8 mouse cellular contexts compared by ENCODE assay signal in genomic region chr9:25309505-25310182, GRCm38 (mm10). TPM values are rescaled to one million over a fixed set of nuclear protein-coding genes. Genes with fewer than 3 reads are reported as not detected.
A peak's percentile ranks its signal among the peaks of the same experiment; 100 is the strongest.
DNase-seq lines count a peak whose midpoint lies in the region; ATAC-seq and TF ChIP-seq lines count a peak whose summit lies in the region.

No protein-coding gene starts in this region.

- no peaks in the 10 kb centered on the region for H3K27me3 ChIP-seq in heart, embryonic 16.5 days (ENCODE audit: control insufficient read depth, insufficient read depth, low read length)
- no peaks in the 10 kb centered on the region for H3K27me3 ChIP-seq in heart, embryonic 11.5 days (ENCODE audit: control insufficient read depth, insufficient read depth, low read length)
- H3K27me3 ChIP-seq in E14TG2a.4 (ENCODE audit: insufficient read depth, low read length): no peaks in the 10 kb centered on the region
- no peaks in the 10 kb centered on the region for H3K27me3 ChIP-seq in hindbrain, embryonic 15.5 days
- H3K27me3 ChIP-seq in lung, embryonic 16.5 days (ENCODE audit: control insufficient read depth, insufficient read depth, low read depth, low read length): no peaks in the 10 kb centered on the region
- H3K27me3 ChIP-seq in small intestine, adult 2 months (ENCODE audit: control insufficient read depth, insufficient read depth, low read length): no peaks in the 10 kb centered on the region

- no peak for TF ChIP-seq POLR2A in small intestine, adult 2 months (IDR thresholded peaks at IDR 0.05; ENCODE audit: low read depth, low read length)

- WGBS in heart, embryonic 16.5 days: 75% methylated on average over 1 of the region's 1 CpGs
- WGBS in heart, embryonic 11.5 days (ENCODE audit: insufficient replicate concordance): 66% methylated on average over 1 of the region's 1 CpGs
- 72% methylated on average over 1 of the region's 1 CpGs for WGBS in hindbrain, embryonic 15.5 days
- WGBS in lung, embryonic 16.5 days: 69% methylated on average over 1 of the region's 1 CpGs
- WGBS in small intestine, adult 2 months: 51% methylated on average over 1 of the region's 1 CpGs

- H3K4me3 ChIP-seq in heart, embryonic 16.5 days (ENCODE audit: low read length): no peak overlapping the region
- no peak overlapping the region for H3K4me3 ChIP-seq in heart, embryonic 11.5 days (ENCODE audit: low read depth, low read length)
- no peak overlapping the region for H3K4me3 ChIP-seq in E14TG2a.4 (replicated peaks; ENCODE audit: low read length)
- H3K4me3 ChIP-seq in hindbrain, embryonic 15.5 days: no peak overlapping the region
- no peak overlapping the region for H3K4me3 ChIP-seq in lung, embryonic 16.5 days (ENCODE audit: low read length)
- no peak overlapping the region for H3K4me3 ChIP-seq in small intestine, adult 2 months (ENCODE audit: low read depth, low read length)

- peaks cover 9% of the 10 kb centered on the region; the same call in 1 of the 2 replicates for H3K4me1 ChIP-seq in heart, embryonic 16.5 days (ENCODE audit: control insufficient read depth, insufficient read depth, low read length)
- H3K4me1 ChIP-seq in heart, embryonic 11.5 days (ENCODE audit: control insufficient read depth, insufficient read depth, low read length): 0 out of 2 replicates have a peak, but pooled peaks cover 4% of the 10 kb centered on the region
- H3K4me1 ChIP-seq in E14TG2a.4 (replicated peaks; ENCODE audit: low read depth, low read length): no peaks in the 10 kb centered on the region
- no peaks in the 10 kb centered on the region for H3K4me1 ChIP-seq in hindbrain, embryonic 15.5 days (replicated peaks)
- H3K4me1 ChIP-seq in lung, embryonic 16.5 days (replicated peaks; ENCODE audit: control insufficient read depth, insufficient read depth, low read length): no peaks in the 10 kb centered on the region
- H3K4me1 ChIP-seq in small intestine, adult 2 months (ENCODE audit: control insufficient read depth, insufficient read depth, insufficient read length, low read length): no peaks in the 10 kb centered on the region

- H3K4me2 ChIP-seq in heart, embryonic 16.5 days (ENCODE audit: low read depth, low read length): no peak overlapping the region
- no peak overlapping the region for H3K4me2 ChIP-seq in heart, embryonic 11.5 days
- no peak overlapping the region for H3K4me2 ChIP-seq in hindbrain, embryonic 15.5 days
- H3K4me2 ChIP-seq in lung, embryonic 16.5 days (ENCODE audit: low read depth, low read length): no peak overlapping the region

- H3K9ac ChIP-seq in heart, embryonic 16.5 days (ENCODE audit: low read length): no peak overlapping the region
- H3K9ac ChIP-seq in heart, embryonic 11.5 days (ENCODE audit: low read depth, low read length): no peak overlapping the region
- H3K9ac ChIP-seq in hindbrain, embryonic 15.5 days: no peak overlapping the region
- H3K9ac ChIP-seq in lung, embryonic 16.5 days (ENCODE audit: low read length): no peak overlapping the region

- ATAC-seq in heart, embryonic 16.5 days (replicated peaks; ENCODE audit: extremely low read depth, insufficient read depth, low FRiP score): 0 out of 2 replicates have a peak, but pooled peaks have one; percentile 18
- ATAC-seq in heart, embryonic 11.5 days (replicated peaks; ENCODE audit: insufficient number of reproducible peaks, low FRiP score, low TSS enrichment): no peak
- peak; percentile 52; the same call in 1 of the 2 replicates for ATAC-seq in hindbrain, embryonic 15.5 days (ENCODE audit: low FRiP score, low read depth)
- peak; percentile 74 for ATAC-seq in lung, embryonic 16.5 days (ENCODE audit: low read depth)

- no peaks in the 10 kb centered on the region for H3K9me3 ChIP-seq in heart, embryonic 16.5 days (replicated peaks; ENCODE audit: control insufficient read depth, low read length)
- H3K9me3 ChIP-seq in heart, embryonic 11.5 days (replicated peaks; ENCODE audit: control insufficient read depth, low read length): no peaks in the 10 kb centered on the region
- no peaks in the 10 kb centered on the region for H3K9me3 ChIP-seq in E14TG2a.4 (ENCODE audit: low read length)
- H3K9me3 ChIP-seq in hindbrain, embryonic 15.5 days: no peaks in the 10 kb centered on the region
- H3K9me3 ChIP-seq in lung, embryonic 16.5 days (ENCODE audit: control insufficient read depth, low read length): no peaks in the 10 kb centered on the region

- H3K36me3 ChIP-seq in heart, embryonic 16.5 days (ENCODE audit: control insufficient read depth, insufficient read depth): peaks cover 11% of the 10 kb centered on the region
- peaks cover 3% of the 10 kb centered on the region for H3K36me3 ChIP-seq in heart, embryonic 11.5 days (ENCODE audit: control insufficient read depth, insufficient read depth, low read length)
- H3K36me3 ChIP-seq in E14TG2a.4 (ENCODE audit: insufficient read depth, low read length): peaks cover 43% of the 10 kb centered on the region
- H3K36me3 ChIP-seq in hindbrain, embryonic 15.5 days: peaks cover 31% of the 10 kb centered on the region
- H3K36me3 ChIP-seq in lung, embryonic 16.5 days (ENCODE audit: control insufficient read depth, insufficient read depth, low read length): peaks cover 18% of the 10 kb centered on the region
- H3K36me3 ChIP-seq in small intestine, adult 2 months (ENCODE audit: control insufficient read depth, insufficient read depth, low read length): peaks cover 16% of the 10 kb centered on the region

- TF ChIP-seq CTCF in E14TG2a.4 (conservative IDR thresholded peaks at IDR 0.05; ENCODE audit: low read length): peak; percentile 45
- TF ChIP-seq CTCF in small intestine, adult 2 months (IDR thresholded peaks at IDR 0.05; ENCODE audit: extremely low read depth, insufficient read length, insufficient replicate concordance, low read depth, low read length): peak; percentile 31; the same call in 1 of the 2 replicates

- peak; percentile 82 for DNase-seq in cerebellum, adult 9-10 months
- DNase-seq in gastrocnemius, postnatal 10 days: no peak

- H3K27ac ChIP-seq in heart, embryonic 16.5 days (ENCODE audit: low read length): no peak overlapping the region
- no peak overlapping the region for H3K27ac ChIP-seq in heart, embryonic 11.5 days (ENCODE audit: low read depth, low read length)
- no peak overlapping the region for H3K27ac ChIP-seq in hindbrain, embryonic 15.5 days (replicated peaks)
- no peak overlapping the region for H3K27ac ChIP-seq in lung, embryonic 16.5 days (ENCODE audit: low read length)
- H3K27ac ChIP-seq in small intestine, adult 2 months (ENCODE audit: insufficient read depth, low read depth, low read length): no peak overlapping the region

RNA-seq across cellular contexts. Expression of gene Sept7, which starts 57.4 kb away (rescaled TPM):
- 228 and 273 TPM in 2 replicates for polyA plus RNA-seq in heart, embryonic 16.5 days (2015; fragmentation: Nextera tagmentation; extraction: Ambion mirVana)
- 284 and 324 TPM in 2 replicates for polyA plus RNA-seq in heart, embryonic 11.5 days (2014; fragmentation: Nextera tagmentation; extraction: Ambion mirVana)
- polyA plus RNA-seq in hindbrain, embryonic 15.5 days (2015; fragmentation: Nextera tagmentation; extraction: Ambion mirVana): 240 and 244 TPM in 2 replicates
- 302 and 327 TPM in 2 replicates for polyA plus RNA-seq in lung, embryonic 16.5 days (2015; fragmentation: Nextera tagmentation; extraction: Ambion mirVana)
- 0.85 and 2.4 TPM in 2 replicates for polyA plus RNA-seq in small intestine, adult 2 months (2012; rRNA removed)
- total RNA-seq in gastrocnemius, postnatal 10 days (2021): 100 to 1,000 TPM; 102 to 108 TPM

Comparison
In these comparisons a context has a peak if more than half of its experiments do, and no peak if none do; other contexts are left out.
1. RNA of gene Sept7, which starts 57.4 kb away (polyA plus RNA-seq): 302 to 327 TPM in lung, embryonic 16.5 days, 284 to 324 TPM in heart, embryonic 11.5 days, 228 to 273 TPM in heart, embryonic 16.5 days and 240 to 244 TPM in hindbrain, embryonic 15.5 days; 0.85 to 2.4 TPM in small intestine, adult 2 months; every median in the first group is over 10 times any median in the second.